Mouse (Mus musculus) liver, postnatal 0 days (tissue): Measurements from ENCODE around the gene Syne3.

Source experiments
- CTCF ChIP-seq: sonication (generic); IDR thresholded peaks from 2 replicates; pipeline ENCODE4 v1.5.1; 2016; ENCODE audit warnings: antibody characterized with exemption, low read depth
- EP300 ChIP-seq: IDR thresholded peaks from 2 replicates; pipeline ENCODE4 v1.6.1; 2016; ENCODE audit warnings: antibody characterized with exemption, low read depth, mild to moderate bottlenecking

- TF ChIP-seq CTCF = peak; percentile 37
- peak; percentile 71 for TF ChIP-seq EP300
Observed at GRCm38 (mm10) chr12:105019359-105020219, 10.0 kb upstream of the Syne3 start.
